ENCODE assay signal across 11 mouse cellular contexts in genomic region chr7:16274922-16275890, GRCm38 (mm10). TPM values are rescaled to one million over a fixed set of nuclear protein-coding genes. Genes with fewer than 3 reads are reported as not detected.
DNase-seq lines count a peak whose midpoint lies in the region; ATAC-seq and TF ChIP-seq lines count a peak whose summit lies in the region.
"Had no signal": no experiment of that assay in that cellular context is flagged by ENCODE, and none has a peak within 500 bp of the region (broad histone marks: within the 10 kb centered on the region; RNA-seq: fewer than 3 reads in every experiment).

No protein-coding gene starts in this region.

- no peaks in the 10 kb centered on the region for H3K9me3 ChIP-seq in embryonic facial prominence, embryonic 13.5 days
- H3K9me3 ChIP-seq in embryonic facial prominence, embryonic 10.5 days, result no peaks in the 10 kb centered on the region
- H3K9me3 ChIP-seq in midbrain, embryonic 13.5 days, result no peaks in the 10 kb centered on the region
- H3K9me3 ChIP-seq in midbrain, postnatal 0 days (ENCODE audit: low read length), result no peaks in the 10 kb centered on the region
- H3K9me3 ChIP-seq in limb, embryonic 15.5 days, result no peaks in the 10 kb centered on the region
- H3K9me3 ChIP-seq in stomach, postnatal 0 days (ENCODE audit: control insufficient read depth, low read length), result no peaks in the 10 kb centered on the region

- DNase-seq in embryonic facial prominence, embryonic 10.5 days (ENCODE audit: low spot score), result no peak
- no peak for DNase-seq in midbrain, postnatal 0 days (ENCODE audit: low spot score)
- peak; percentile 70 for DNase-seq in stomach, postnatal 0 days (ENCODE audit: low spot score)
- no peak for DNase-seq in MN1 (ENCODE audit: low spot score)
- DNase-seq in thymus, postnatal 25 days, result no peak
- DNase-seq: kidney, adult 9 months; lung, postnatal 4 days; spleen, adult 18-20 months had no signal

- TF ChIP-seq EP300 in stomach, postnatal 0 days (optimal IDR thresholded peaks at IDR 0.05), result no peak

- TF ChIP-seq CTCF in midbrain, postnatal 0 days (IDR thresholded peaks at IDR 0.05), result no peak
- TF ChIP-seq CTCF in stomach, postnatal 0 days (IDR thresholded peaks at IDR 0.05; ENCODE audit: low read depth), result no peak

- no peak overlapping the region; the same call in 1 of the 2 replicates for H3K9ac ChIP-seq in embryonic facial prominence, embryonic 13.5 days
- no peak overlapping the region for H3K9ac ChIP-seq in midbrain, embryonic 13.5 days (replicated peaks)
- H3K9ac ChIP-seq in midbrain, postnatal 0 days (replicated peaks; ENCODE audit: low read length, poor library complexity, severe bottlenecking), result no peak overlapping the region
- no peak overlapping the region for H3K9ac ChIP-seq in limb, embryonic 15.5 days
- peak overlapping the region; percentile 23; the same call in 1 of the 2 replicates for H3K9ac ChIP-seq in stomach, postnatal 0 days (ENCODE audit: low read length)

- no peak for ATAC-seq in embryonic facial prominence, embryonic 13.5 days (ENCODE audit: insufficient number of reproducible peaks, insufficient read depth, low FRiP score, low TSS enrichment, low read depth)
- ATAC-seq in midbrain, embryonic 13.5 days, result no peak
- no peak for ATAC-seq in midbrain, postnatal 0 days (ENCODE audit: low FRiP score)
- no peak for ATAC-seq in limb, embryonic 15.5 days (ENCODE audit: insufficient number of reproducible peaks, low FRiP score, low TSS enrichment, low read depth)
- ATAC-seq in stomach, postnatal 0 days (ENCODE audit: low FRiP score, low TSS enrichment), result peak; percentile 48

- peaks cover 29% of the 10 kb centered on the region for H3K4me1 ChIP-seq in embryonic facial prominence, embryonic 13.5 days
- peaks cover 39% of the 10 kb centered on the region for H3K4me1 ChIP-seq in embryonic facial prominence, embryonic 10.5 days
- H3K4me1 ChIP-seq in midbrain, embryonic 13.5 days (replicated peaks), result peaks cover 29% of the 10 kb centered on the region
- peaks cover 5% of the 10 kb centered on the region; the same call in 1 of the 2 replicates for H3K4me1 ChIP-seq in midbrain, postnatal 0 days (ENCODE audit: insufficient read depth, low read length)
- H3K4me1 ChIP-seq in limb, embryonic 15.5 days, result peaks cover 31% of the 10 kb centered on the region
- 0 out of 2 replicates have a peak, but pooled peaks cover 3% of the 10 kb centered on the region for H3K4me1 ChIP-seq in stomach, postnatal 0 days (replicated peaks; ENCODE audit: control insufficient read depth, insufficient read depth)

- WGBS in embryonic facial prominence, embryonic 13.5 days, result 87% methylated on average over 10 of the region's 10 CpGs
- WGBS in embryonic facial prominence, embryonic 10.5 days, result 89% methylated on average over 10 of the region's 10 CpGs
- WGBS in midbrain, embryonic 13.5 days, result 89% methylated on average over 10 of the region's 10 CpGs
- WGBS in midbrain, postnatal 0 days, result 86% methylated on average over 9 of the region's 10 CpGs
- WGBS in limb, embryonic 15.5 days, result 80% methylated on average over 10 of the region's 10 CpGs
- 79% methylated on average over 10 of the region's 10 CpGs for WGBS in stomach, postnatal 0 days

- no peak overlapping the region for H3K4me3 ChIP-seq in embryonic facial prominence, embryonic 13.5 days
- no peak overlapping the region for H3K4me3 ChIP-seq in embryonic facial prominence, embryonic 10.5 days
- no peak overlapping the region for H3K4me3 ChIP-seq in midbrain, embryonic 13.5 days (replicated peaks)
- H3K4me3 ChIP-seq in midbrain, postnatal 0 days (ENCODE audit: low read depth, low read length), result no peak overlapping the region
- peak overlapping the region; percentile 80; the same call in 1 of the 2 replicates for H3K4me3 ChIP-seq in limb, embryonic 15.5 days
- no peak overlapping the region for H3K4me3 ChIP-seq in stomach, postnatal 0 days (ENCODE audit: low read depth, low read length)

- no peak overlapping the region for H3K27ac ChIP-seq in embryonic facial prominence, embryonic 13.5 days
- no peak overlapping the region for H3K27ac ChIP-seq in embryonic facial prominence, embryonic 10.5 days (replicated peaks)
- no peak overlapping the region for H3K27ac ChIP-seq in midbrain, embryonic 13.5 days
- no peak overlapping the region for H3K27ac ChIP-seq in midbrain, postnatal 0 days (ENCODE audit: low read depth, low read length)
- peak overlapping the region; percentile 94; the same call in 1 of the 2 replicates for H3K27ac ChIP-seq in limb, embryonic 15.5 days
- H3K27ac ChIP-seq in stomach, postnatal 0 days (replicated peaks), result peak overlapping the region; percentile 96

- no peaks in the 10 kb centered on the region for H3K27me3 ChIP-seq in embryonic facial prominence, embryonic 13.5 days
- peaks cover 30% of the 10 kb centered on the region for H3K27me3 ChIP-seq in embryonic facial prominence, embryonic 10.5 days (replicated peaks; ENCODE audit: low read depth, poor library complexity, severe bottlenecking)
- peaks cover 3% of the 10 kb centered on the region; the same call in 1 of the 2 replicates for H3K27me3 ChIP-seq in midbrain, embryonic 13.5 days
- H3K27me3 ChIP-seq in midbrain, postnatal 0 days (ENCODE audit: insufficient read depth, low read length), result no peaks in the 10 kb centered on the region
- H3K27me3 ChIP-seq in limb, embryonic 15.5 days, result no peaks in the 10 kb centered on the region
- H3K27me3 ChIP-seq in stomach, postnatal 0 days (ENCODE audit: control insufficient read depth, insufficient read depth, low read length), result no peaks in the 10 kb centered on the region

- peaks cover 51% of the 10 kb centered on the region for H3K36me3 ChIP-seq in embryonic facial prominence, embryonic 13.5 days
- H3K36me3 ChIP-seq in embryonic facial prominence, embryonic 10.5 days (replicated peaks), result peaks cover 51% of the 10 kb centered on the region
- H3K36me3 ChIP-seq in midbrain, embryonic 13.5 days, result peaks cover 51% of the 10 kb centered on the region
- H3K36me3 ChIP-seq in midbrain, postnatal 0 days (ENCODE audit: insufficient read depth, low read length), result peaks cover 20% of the 10 kb centered on the region
- peaks cover 46% of the 10 kb centered on the region for H3K36me3 ChIP-seq in limb, embryonic 15.5 days
- peaks cover 23% of the 10 kb centered on the region for H3K36me3 ChIP-seq in stomach, postnatal 0 days (ENCODE audit: control insufficient read depth, insufficient read depth, low read length)

- peak overlapping the region; percentile 77 for H3K4me2 ChIP-seq in embryonic facial prominence, embryonic 13.5 days
- H3K4me2 ChIP-seq in midbrain, embryonic 13.5 days (replicated peaks), result peak overlapping the region; percentile 93; the same call in 1 of the 2 replicates
- H3K4me2 ChIP-seq in midbrain, postnatal 0 days (ENCODE audit: low read depth, low read length, poor library complexity, severe bottlenecking), result no peak overlapping the region
- H3K4me2 ChIP-seq in limb, embryonic 15.5 days, result no peak overlapping the region
- H3K4me2 ChIP-seq in stomach, postnatal 0 days (replicated peaks; ENCODE audit: low read depth), result no peak overlapping the region; the same call in 1 of the 2 replicates

RNA-seq across cellular contexts. Expression of gene Inafm1, which starts 1.8 kb away (rescaled TPM):
- 23.9 and 24.3 TPM in 2 replicates for polyA plus RNA-seq in embryonic facial prominence, embryonic 13.5 days (2015; fragmentation: Nextera tagmentation; extraction: Ambion mirVana)
- 5.9 and 9.1 TPM in 2 replicates for polyA plus RNA-seq in embryonic facial prominence, embryonic 10.5 days (2016; fragmentation: Nextera tagmentation; extraction: Ambion mirVana)
- polyA plus RNA-seq in midbrain, embryonic 13.5 days (2015; fragmentation: Nextera tagmentation; extraction: Ambion mirVana), result 22.3 and 27.3 TPM in 2 replicates
- 58.2 and 60.5 TPM in 2 replicates for total RNA-seq in midbrain, postnatal 0 days (2014; rRNA removed)
- polyA plus RNA-seq in midbrain, postnatal 0 days (2015; fragmentation: Nextera tagmentation; extraction: Ambion mirVana), result 84.2 and 84.5 TPM in 2 replicates
- polyA plus RNA-seq in limb, embryonic 15.5 days (2015; fragmentation: Nextera tagmentation; extraction: Ambion mirVana), result 23.9 and 28.1 TPM in 2 replicates
- polyA plus RNA-seq in stomach, postnatal 0 days (2015; fragmentation: Nextera tagmentation; extraction: Ambion mirVana), result 28.0 and 29.1 TPM in 2 replicates

RNA-seq across cellular contexts. Expression of gene Ccdc9, which starts 11.4 kb away (rescaled TPM):
- polyA plus RNA-seq in embryonic facial prominence, embryonic 13.5 days (2015; fragmentation: Nextera tagmentation; extraction: Ambion mirVana), result 31.0 and 32.9 TPM in 2 replicates
- polyA plus RNA-seq in embryonic facial prominence, embryonic 10.5 days (2016; fragmentation: Nextera tagmentation; extraction: Ambion mirVana), result 27.1 and 27.5 TPM in 2 replicates
- polyA plus RNA-seq in midbrain, embryonic 13.5 days (2015; fragmentation: Nextera tagmentation; extraction: Ambion mirVana), result 22.5 and 39.4 TPM in 2 replicates
- 31.5 and 35.0 TPM in 2 replicates for total RNA-seq in midbrain, postnatal 0 days (2014; rRNA removed)
- polyA plus RNA-seq in midbrain, postnatal 0 days (2015; fragmentation: Nextera tagmentation; extraction: Ambion mirVana), result 12.7 and 13.6 TPM in 2 replicates
- polyA plus RNA-seq in limb, embryonic 15.5 days (2015; fragmentation: Nextera tagmentation; extraction: Ambion mirVana), result 26.6 and 27.0 TPM in 2 replicates
- 11.5 and 13.0 TPM in 2 replicates for polyA plus RNA-seq in stomach, postnatal 0 days (2015; fragmentation: Nextera tagmentation; extraction: Ambion mirVana)

RNA-seq across cellular contexts. Expression of gene C5ar1, which starts 15.9 kb away (rescaled TPM):
- 1.4 and 1.5 TPM in 2 replicates for polyA plus RNA-seq in embryonic facial prominence, embryonic 13.5 days (2015; fragmentation: Nextera tagmentation; extraction: Ambion mirVana)
- polyA plus RNA-seq in embryonic facial prominence, embryonic 10.5 days (2016; fragmentation: Nextera tagmentation; extraction: Ambion mirVana), result 0.54 and 0.64 TPM in 2 replicates
- 1.0 and 1.5 TPM in 2 replicates for polyA plus RNA-seq in midbrain, embryonic 13.5 days (2015; fragmentation: Nextera tagmentation; extraction: Ambion mirVana)
- total RNA-seq in midbrain, postnatal 0 days (2014; rRNA removed), result 0.85 and 1.4 TPM in 2 replicates
- 1.4 TPM in 2 replicates for polyA plus RNA-seq in midbrain, postnatal 0 days (2015; fragmentation: Nextera tagmentation; extraction: Ambion mirVana)
- polyA plus RNA-seq in limb, embryonic 15.5 days (2015; fragmentation: Nextera tagmentation; extraction: Ambion mirVana), result 5.3 and 5.4 TPM in 2 replicates
- polyA plus RNA-seq in stomach, postnatal 0 days (2015; fragmentation: Nextera tagmentation; extraction: Ambion mirVana), result 1.9 and 2.0 TPM in 2 replicates

RNA-seq across cellular contexts. Expression of gene C5ar2, which starts 31.3 kb away (rescaled TPM):
- polyA plus RNA-seq in embryonic facial prominence, embryonic 13.5 days (2015; fragmentation: Nextera tagmentation; extraction: Ambion mirVana), result 0.10 TPM in 1 of 2 replicates, not detected in the other
- polyA plus RNA-seq in embryonic facial prominence, embryonic 10.5 days (2016; fragmentation: Nextera tagmentation; extraction: Ambion mirVana), result 0.05 and 0.09 TPM in 2 replicates
- 0.05 TPM in 1 of 2 replicates, not detected in the other for polyA plus RNA-seq in midbrain, embryonic 13.5 days (2015; fragmentation: Nextera tagmentation; extraction: Ambion mirVana)
- total RNA-seq in midbrain, postnatal 0 days (2014; rRNA removed), result 0.05 and 0.09 TPM in 2 replicates
- polyA plus RNA-seq in midbrain, postnatal 0 days (2015; fragmentation: Nextera tagmentation; extraction: Ambion mirVana), result 0.14 and 0.20 TPM in 2 replicates
- polyA plus RNA-seq in limb, embryonic 15.5 days (2015; fragmentation: Nextera tagmentation; extraction: Ambion mirVana), result 0.17 and 0.26 TPM in 2 replicates
- polyA plus RNA-seq in stomach, postnatal 0 days (2015; fragmentation: Nextera tagmentation; extraction: Ambion mirVana), result 0.24 TPM in 2 replicates

RNA-seq across cellular contexts. Expression of gene Bbc3, which starts 33.0 kb away (rescaled TPM):
- 4.8 and 5.2 TPM in 2 replicates for polyA plus RNA-seq in embryonic facial prominence, embryonic 13.5 days (2015; fragmentation: Nextera tagmentation; extraction: Ambion mirVana)
- 12.9 and 13.4 TPM in 2 replicates for polyA plus RNA-seq in embryonic facial prominence, embryonic 10.5 days (2016; fragmentation: Nextera tagmentation; extraction: Ambion mirVana)
- polyA plus RNA-seq in midbrain, embryonic 13.5 days (2015; fragmentation: Nextera tagmentation; extraction: Ambion mirVana), result 23.1 and 25.5 TPM in 2 replicates
- 45.1 and 50.6 TPM in 2 replicates for total RNA-seq in midbrain, postnatal 0 days (2014; rRNA removed)
- 38.9 and 39.0 TPM in 2 replicates for polyA plus RNA-seq in midbrain, postnatal 0 days (2015; fragmentation: Nextera tagmentation; extraction: Ambion mirVana)
- polyA plus RNA-seq in limb, embryonic 15.5 days (2015; fragmentation: Nextera tagmentation; extraction: Ambion mirVana), result 6.4 and 7.0 TPM in 2 replicates
- 3.7 and 5.0 TPM in 2 replicates for polyA plus RNA-seq in stomach, postnatal 0 days (2015; fragmentation: Nextera tagmentation; extraction: Ambion mirVana)

Comparison
In these comparisons a context has a peak if more than half of its experiments do, and no peak if none do; other contexts are left out.
1. H3K4me2 ChIP-seq: peak in embryonic facial prominence, embryonic 13.5 days (single experiment) and midbrain, embryonic 13.5 days (single experiment); none in midbrain, postnatal 0 days (single experiment), limb, embryonic 15.5 days (single experiment) and stomach, postnatal 0 days (single experiment).
2. H3K27ac ChIP-seq: peak in limb, embryonic 15.5 days (single experiment) and stomach, postnatal 0 days (single experiment); none in embryonic facial prominence, embryonic 13.5 days (single experiment), embryonic facial prominence, embryonic 10.5 days (single experiment), midbrain, embryonic 13.5 days (single experiment) and midbrain, postnatal 0 days (single experiment).